Mouse (Mus musculus) embryonic fibroblast, embryonic 13.5 days (primary cell): Measurements from ENCODE around the gene Dpf3.

Experiments used
- CTCF ChIP-seq: IDR thresholded peaks from 2 replicates; pipeline ENCODE4 v1.5.1; 2011; ENCODE audit warnings: mild to moderate bottlenecking, control low read depth, low read length, moderate library complexity, borderline replicate concordance; ENCODE audit not compliant: insufficient read depth
- POLR2A ChIP-seq: IDR thresholded peaks from 2 replicates; pipeline ENCODE4 v1.6.1; 2011; ENCODE audit warnings: low read depth, mild to moderate bottlenecking, control low read depth, low read length, moderate library complexity

DNA sequence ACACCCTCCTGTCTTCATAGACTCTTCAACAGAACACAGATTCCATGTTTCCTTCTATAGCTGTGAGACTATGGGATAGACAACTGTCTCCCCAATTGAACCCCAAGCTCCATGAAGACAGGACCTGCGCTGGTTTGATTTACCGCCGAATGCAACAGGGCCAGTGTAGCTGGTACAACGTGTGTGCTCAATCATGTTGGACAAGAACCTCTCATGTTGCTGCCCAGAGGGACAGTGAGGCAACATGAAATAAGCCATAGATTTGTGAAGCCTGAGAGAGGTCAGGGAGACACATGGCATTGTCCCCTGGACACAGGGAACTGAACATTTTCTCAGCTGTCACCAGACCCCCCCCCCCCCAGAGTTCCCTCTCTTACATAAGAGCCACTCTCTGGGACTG, 21.5 kb downstream of the Dpf3 start:
- no peak for TF ChIP-seq CTCF
- no peak for TF ChIP-seq POLR2A
